Mouse (Mus musculus) embryonic facial prominence, embryonic 13.5 days (tissue): ENCODE results near the gene Mtss1l. TPM values are rescaled to one million over a fixed set of nuclear protein-coding genes. Genes with fewer than 3 reads are reported as not detected.

Experiments
- ATAC-seq: fragments of 200-750 bp; cut with Nextera tagmentation; 2 replicates; pipeline ENCODE4 v1.8.0; 2017; ENCODE audit warnings: low read depth; ENCODE audit not compliant: insufficient number of reproducible peaks, insufficient read depth, low FRiP score, low TSS enrichment
- H3K27ac ChIP-seq: fragments of 300-500 bp; sonication (generic); 2 replicates; pipeline ENCODE4 v1.5.1; 2015; ENCODE audit warnings: moderate library complexity, mild to moderate bottlenecking, inconsistent platforms
- H3K27me3 ChIP-seq: fragments of 300-500 bp; sonication (generic); 2 replicates; pipeline ENCODE4 v1.6.1; 2015; ENCODE audit warnings: mild to moderate bottlenecking, inconsistent platforms
- H3K36me3 ChIP-seq: fragments of 300-500 bp; sonication (generic); 2 replicates; pipeline ENCODE4 v1.6.1; 2015; ENCODE audit warnings: mild to moderate bottlenecking, inconsistent platforms
- H3K4me1 ChIP-seq: fragments of 300-500 bp; sonication (generic); 2 replicates; pipeline ENCODE4 v1.6.1; 2015; ENCODE audit warnings: inconsistent platforms
- H3K4me2 ChIP-seq: fragments of 300-500 bp; sonication (generic); 2 replicates; pipeline ENCODE4 v1.6.1; 2015; ENCODE audit warnings: moderate library complexity, mild to moderate bottlenecking, inconsistent platforms
- H3K4me3 ChIP-seq: fragments of 300-500 bp; sonication (generic); 2 replicates; pipeline ENCODE4 v1.5.1; 2015; ENCODE audit warnings: mild to moderate bottlenecking, inconsistent platforms
- H3K9ac ChIP-seq: fragments of 300-500 bp; sonication (generic); 2 replicates; pipeline ENCODE4 v1.6.1; 2015; ENCODE audit warnings: mild to moderate bottlenecking, inconsistent platforms
- H3K9me3 ChIP-seq: fragments of 300-500 bp; sonication (generic); 2 replicates; pipeline ENCODE4 v1.6.1; 2016; ENCODE audit warnings: inconsistent platforms
- WGBS: fragments of 180-500 bp; shearing (Covaris S2); methylation state at CpG from one replicate; pipeline ENCODE4 v1.1.7; 2015; ENCODE audit warnings: mixed read lengths; 5-methylcytosine and 5-hydroxymethylcytosine counted together
- polyA plus RNA-seq: library from polyadenylated mRNA; unstranded; fragments of >200 nt; fragmentation: Nextera tagmentation; extraction: Ambion mirVana; gene quantifications from 2 replicates; pipeline ENCODE4 v1.2.1, GENCODE M21; 2015

Mtss1l gene
- polyA plus RNA-seq, 1 experiment from 2014 or later = 11.0 TPM

- no peak overlapping the region for H3K9ac ChIP-seq
- peaks cover 4% of the 10 kb centered on the region; the same call in 1 of the 2 replicates for H3K4me1 ChIP-seq
- no peak overlapping the region for H3K27ac ChIP-seq
- H3K9me3 ChIP-seq = no peaks in the 10 kb centered on the region
- ATAC-seq = no peak
- no peaks in the 10 kb centered on the region for H3K36me3 ChIP-seq
- WGBS = 61% methylated on average over 5 of the region's 5 CpGs
- H3K4me3 ChIP-seq = no peak overlapping the region
- no peak overlapping the region for H3K4me2 ChIP-seq
- H3K27me3 ChIP-seq = no peaks in the 10 kb centered on the region
Measured at GRCm38 (mm10) chr8:110761185-110761584, 39.9 kb downstream of the Mtss1l start.

GRCm38 (mm10) chr8:110761988-110762387 is 40.7 kb downstream of the Mtss1l start:
- H3K27me3 ChIP-seq = no peaks in the 10 kb centered on the region
- no peak overlapping the region for H3K27ac ChIP-seq
- H3K4me3 ChIP-seq = no peak overlapping the region
- H3K36me3 ChIP-seq = no peaks in the 10 kb centered on the region
- ATAC-seq = no peak
- H3K9me3 ChIP-seq = no peaks in the 10 kb centered on the region
- 55% methylated on average over 6 of the region's 6 CpGs for WGBS
- H3K4me2 ChIP-seq = no peak overlapping the region
- peaks cover 4% of the 10 kb centered on the region; the same call in 1 of the 2 replicates for H3K4me1 ChIP-seq
- H3K9ac ChIP-seq = no peak overlapping the region

GRCm38 (mm10) chr8:110764671-110765070 is 43.4 kb downstream of the Mtss1l start:
- H3K9ac ChIP-seq = no peak overlapping the region
- H3K4me2 ChIP-seq = no peak overlapping the region
- no peak for ATAC-seq
- peaks cover 4% of the 10 kb centered on the region; the same call in 1 of the 2 replicates for H3K4me1 ChIP-seq
- 68% methylated on average over 3 of the region's 3 CpGs for WGBS
- H3K9me3 ChIP-seq = no peaks in the 10 kb centered on the region
- no peaks in the 10 kb centered on the region for H3K36me3 ChIP-seq
- H3K27ac ChIP-seq = no peak overlapping the region
- no peaks in the 10 kb centered on the region for H3K27me3 ChIP-seq
- no peak overlapping the region for H3K4me3 ChIP-seq

- H3K27ac ChIP-seq = no peak overlapping the region
- no peak overlapping the region for H3K9ac ChIP-seq
- H3K36me3 ChIP-seq = no peaks in the 10 kb centered on the region
- H3K4me3 ChIP-seq = no peak overlapping the region
- no peaks in the 10 kb centered on the region for H3K9me3 ChIP-seq
- WGBS = 91% methylated on average over 6 of the region's 6 CpGs
- no peak for ATAC-seq
- no peak overlapping the region for H3K4me2 ChIP-seq
- H3K27me3 ChIP-seq = no peaks in the 10 kb centered on the region
- H3K4me1 ChIP-seq = no peaks in the 10 kb centered on the region; the same call in 1 of the 2 replicates
Measured at GRCm38 (mm10) chr8:110767261-110767660, 46.0 kb downstream of the Mtss1l start.

GRCm38 (mm10) chr8:110772452-110772851 is 51.2 kb downstream of the Mtss1l start:
- H3K9ac ChIP-seq = no peak overlapping the region
- no peak for ATAC-seq
- 69% methylated on average over 7 of the region's 7 CpGs for WGBS
- H3K4me2 ChIP-seq = no peak overlapping the region
- no peaks in the 10 kb centered on the region for H3K27me3 ChIP-seq
- no peak overlapping the region for H3K27ac ChIP-seq
- no peaks in the 10 kb centered on the region for H3K36me3 ChIP-seq
- H3K4me1 ChIP-seq = peaks cover 6% of the 10 kb centered on the region; the same call in 1 of the 2 replicates
- H3K4me3 ChIP-seq = no peak overlapping the region
- H3K9me3 ChIP-seq = no peaks in the 10 kb centered on the region

- H3K27ac ChIP-seq = no peak overlapping the region
- peaks cover 6% of the 10 kb centered on the region; the same call in 1 of the 2 replicates for H3K4me1 ChIP-seq
- H3K9ac ChIP-seq = no peak overlapping the region
- H3K4me3 ChIP-seq = no peak overlapping the region
- H3K9me3 ChIP-seq = no peaks in the 10 kb centered on the region
- no peaks in the 10 kb centered on the region for H3K36me3 ChIP-seq
- H3K27me3 ChIP-seq = no peaks in the 10 kb centered on the region
- no peak overlapping the region for H3K4me2 ChIP-seq
- 55% methylated on average over 3 of the region's 3 CpGs for WGBS
- ATAC-seq = no peak
Measured at GRCm38 (mm10) chr8:110774047-110774446, 52.8 kb downstream of the Mtss1l start.

GRCm38 (mm10) chr8:110774725-110775124 is 53.4 kb downstream of the Mtss1l start:
- H3K9ac ChIP-seq = no peak overlapping the region
- 75% methylated on average over 6 of the region's 6 CpGs for WGBS
- no peak overlapping the region for H3K4me2 ChIP-seq
- no peak for ATAC-seq
- H3K4me1 ChIP-seq = peaks cover 6% of the 10 kb centered on the region; the same call in 1 of the 2 replicates
- H3K27ac ChIP-seq = no peak overlapping the region
- H3K27me3 ChIP-seq = no peaks in the 10 kb centered on the region
- H3K9me3 ChIP-seq = no peaks in the 10 kb centered on the region
- no peak overlapping the region for H3K4me3 ChIP-seq
- no peaks in the 10 kb centered on the region for H3K36me3 ChIP-seq

GRCm38 (mm10) chr8:110775316-110775715 is 54.0 kb downstream of the Mtss1l start:
- ATAC-seq = no peak
- 76% methylated on average over 8 of the region's 8 CpGs for WGBS

GRCm38 (mm10) chr8:110775721-110776120 is 54.4 kb downstream of the Mtss1l start:
- no peak overlapping the region for H3K9ac ChIP-seq
- H3K4me2 ChIP-seq = no peak overlapping the region
- H3K27me3 ChIP-seq = no peaks in the 10 kb centered on the region
- no peaks in the 10 kb centered on the region for H3K9me3 ChIP-seq
- 84% methylated on average over 3 of the region's 3 CpGs for WGBS
- H3K4me1 ChIP-seq = peaks cover 6% of the 10 kb centered on the region; the same call in 1 of the 2 replicates
- no peak overlapping the region for H3K4me3 ChIP-seq
- H3K27ac ChIP-seq = no peak overlapping the region
- H3K36me3 ChIP-seq = no peaks in the 10 kb centered on the region
- no peak for ATAC-seq

More at GRCm38 (mm10) chr8:110775316-110775715, 54.0 kb downstream of the Mtss1l start:
- H3K27me3 ChIP-seq = no peaks in the 10 kb centered on the region
- no peak overlapping the region for H3K27ac ChIP-seq
- H3K36me3 ChIP-seq = no peaks in the 10 kb centered on the region
- H3K9me3 ChIP-seq = no peaks in the 10 kb centered on the region
- H3K4me3 ChIP-seq = no peak overlapping the region
- H3K4me1 ChIP-seq = peaks cover 6% of the 10 kb centered on the region; the same call in 1 of the 2 replicates
- H3K9ac ChIP-seq = no peak overlapping the region
- no peak overlapping the region for H3K4me2 ChIP-seq

- Histone ChIP-seq H3K9me3 (no peaks in the 10 kb centered on the region), H3K4me1 (peaks cover 6% of the 10 kb centered on the region; the same call in 1 of the 2 replicates), H3K9ac (no peak overlapping the region), H3K36me3 (no peaks in the 10 kb centered on the region), H3K27ac (no peak overlapping the region), H3K27me3 (no peaks in the 10 kb centered on the region), H3K4me3 (no peak overlapping the region), H3K4me2 (no peak overlapping the region)
- 97% methylated on average over 3 of the region's 3 CpGs for WGBS
- ATAC-seq = no peak
Measured at GRCm38 (mm10) chr8:110776335-110776734, 55.1 kb downstream of the Mtss1l start.

- no peaks in the 10 kb centered on the region for H3K36me3 ChIP-seq
- WGBS = 83% methylated on average over 13 of the region's 13 CpGs
Measured at GRCm38 (mm10) chr8:110779924-110780718, 58.8 kb downstream of the Mtss1l start.

GRCm38 (mm10) chr8:110785366-110785765 is 64.1 kb downstream of the Mtss1l start:
- H3K9me3 ChIP-seq = no peaks in the 10 kb centered on the region
- 62% methylated on average over 2 of the region's 2 CpGs for WGBS
- no peaks in the 10 kb centered on the region for H3K36me3 ChIP-seq
- H3K9ac ChIP-seq = no peak overlapping the region; the same call in 1 of the 2 replicates
- ATAC-seq = no peak
- no peaks in the 10 kb centered on the region for H3K27me3 ChIP-seq
- H3K4me3 ChIP-seq = no peak overlapping the region
- no peak overlapping the region for H3K27ac ChIP-seq
- peaks cover 16% of the 10 kb centered on the region for H3K4me1 ChIP-seq
- H3K4me2 ChIP-seq = no peak overlapping the region

More at GRCm38 (mm10) chr8:110779924-110780718, 58.8 kb downstream of the Mtss1l start:
- Histone ChIP-seq H3K27ac (no peak overlapping the region), H3K4me3 (no peak overlapping the region), H3K27me3 (no peaks in the 10 kb centered on the region), H3K4me1 (no peaks in the 10 kb centered on the region), H3K4me2 (no peak overlapping the region), H3K9ac (no peak overlapping the region), H3K9me3 (no peaks in the 10 kb centered on the region)
- no peak for ATAC-seq
